Mouse (Mus musculus) liver (tissue): ENCODE results near the gene Zfp958.
"Not testable (repeated sequence)": the region's sequence is repeated elsewhere in the genome, so short reads cannot be mapped to it uniquely, and the experiment has no call there.

Source experiments
- DNase-seq: peaks from one replicate; pipeline ENCODE4 v3.0.0-alpha.2; 2020; ENCODE audit warnings: mixed read lengths

Gene Zfp958

GRCm38 (mm10) chr8:4612932-4613853, at the start of gene Zfp958:
Zfp958 (plus strand) TSS chr8:4613167.
- DNase-seq = peak; percentile 90

GRCm38 (mm10) chr8:4581986-4582385, 31.0 kb upstream of the Zfp958 start:
- DNase-seq = no peak

- no peak for DNase-seq
Observed at GRCm38 (mm10) chr8:4582754-4583178, 30.2 kb upstream of the Zfp958 start.

DNA sequence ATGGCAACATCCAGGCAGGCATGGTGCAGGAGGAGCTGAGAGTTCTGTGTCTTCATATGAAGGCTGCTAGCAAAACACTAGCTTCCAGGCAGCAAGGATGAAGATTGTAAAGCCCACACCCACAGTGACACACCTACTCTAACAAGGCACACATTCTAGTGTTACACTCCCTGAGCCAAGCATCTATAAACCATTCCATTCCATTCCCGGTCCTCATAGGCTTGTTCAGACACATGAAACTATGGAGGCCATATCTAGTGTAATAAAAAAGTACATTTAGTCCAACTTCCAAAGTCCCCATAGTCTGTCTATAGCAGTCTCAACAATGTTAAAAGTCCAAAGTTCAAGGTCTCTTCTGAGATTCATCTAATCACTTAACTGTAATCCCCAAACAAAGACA, 28.3 kb upstream of the Zfp958 start:
- DNase-seq = no peak

GRCm38 (mm10) chr8:4586356-4586755, 26.6 kb upstream of the Zfp958 start:
- DNase-seq = no peak

DNA sequence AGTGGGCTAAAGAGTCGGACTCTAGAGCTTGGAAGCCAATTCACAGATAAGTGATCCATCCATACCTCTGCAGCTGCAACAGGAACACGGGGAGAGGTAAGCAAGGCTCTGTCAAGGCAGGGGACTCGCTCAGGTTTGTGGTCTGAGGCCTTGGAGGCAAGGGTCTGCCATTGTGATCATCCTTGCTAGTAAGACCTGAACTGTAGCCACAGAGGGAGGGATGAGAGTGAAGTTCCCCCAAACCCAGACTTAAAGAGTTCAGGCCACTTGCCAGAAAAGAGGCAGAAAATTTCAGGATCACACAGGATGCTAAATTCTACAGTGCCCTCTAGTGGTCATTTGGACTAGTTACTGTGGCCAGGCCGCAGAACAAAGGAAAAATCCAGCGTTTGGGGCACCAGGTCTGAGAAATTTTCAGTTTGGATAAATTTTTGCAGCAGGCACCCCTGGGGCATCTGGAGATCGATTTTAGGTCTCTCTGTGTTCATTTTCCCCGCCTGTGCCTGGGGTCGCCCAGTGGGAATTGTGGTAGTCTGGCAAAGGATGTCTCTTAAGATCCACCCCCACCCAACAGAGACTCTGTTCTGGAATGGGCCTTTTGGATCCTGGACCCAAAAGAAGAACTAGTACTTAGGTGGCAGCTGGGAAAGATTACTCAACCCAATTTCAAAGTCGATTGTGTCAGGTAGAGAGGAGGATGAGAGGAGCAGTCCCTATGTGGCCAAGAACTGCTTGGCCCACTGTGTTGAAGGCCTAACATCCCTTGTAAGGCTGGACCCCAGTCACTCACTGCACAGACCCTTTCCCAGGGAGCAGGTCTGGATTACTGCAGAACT, 24.6 kb upstream of the Zfp958 start:
- DNase-seq = no peak

DNA sequence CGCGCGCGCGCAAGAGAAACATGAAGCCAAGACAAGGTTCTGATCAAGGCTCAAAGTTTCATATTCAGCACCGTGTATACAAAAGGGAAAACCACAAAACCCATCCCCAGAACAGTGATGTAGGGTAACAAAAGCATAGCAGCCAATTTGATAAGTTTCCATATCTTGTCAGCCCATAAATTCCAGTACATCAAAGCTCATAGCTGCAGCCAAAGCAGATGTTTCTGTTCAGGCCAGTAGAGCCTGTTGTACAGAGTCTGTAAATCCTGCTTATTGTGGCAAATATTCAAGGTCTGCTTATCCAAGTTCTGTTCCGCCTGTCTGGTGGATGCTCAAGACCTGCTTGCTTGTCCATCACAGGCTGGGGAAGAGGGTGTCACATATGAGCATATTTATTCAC, 4.1 kb upstream of the Zfp958 start:
- DNase-seq = no peak

DNA sequence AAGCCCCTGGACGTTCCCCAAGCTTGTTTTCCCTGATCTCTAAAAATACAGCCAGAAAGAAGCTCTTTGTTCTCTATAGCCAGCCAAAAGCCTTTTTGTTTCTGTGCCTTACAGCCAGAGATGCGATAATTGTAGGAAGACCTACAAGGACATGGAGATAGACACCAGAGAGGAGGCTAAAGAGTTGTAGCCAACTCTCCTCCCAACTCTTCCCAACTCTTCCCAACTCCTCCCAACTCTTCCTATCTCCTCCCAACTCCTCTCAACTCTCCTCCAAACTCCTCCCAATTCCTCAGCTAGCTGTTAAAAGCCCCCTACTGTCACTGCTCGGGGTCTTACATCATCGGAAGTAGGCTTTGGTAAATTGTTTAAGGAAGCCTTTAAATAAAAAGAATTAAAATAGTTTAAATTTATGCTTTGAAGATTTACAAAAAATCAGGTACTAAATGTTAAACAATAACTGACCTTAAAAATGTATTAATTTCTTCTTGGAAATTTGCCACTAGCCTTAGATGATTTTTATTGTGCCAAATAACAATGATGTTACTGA, 1.3 kb upstream of the Zfp958 start:
- not testable (repeated sequence) for DNase-seq

- DNase-seq = no peak
Observed at GRCm38 (mm10) chr8:4627349-4627748, 14.4 kb downstream of the Zfp958 start.

DNA sequence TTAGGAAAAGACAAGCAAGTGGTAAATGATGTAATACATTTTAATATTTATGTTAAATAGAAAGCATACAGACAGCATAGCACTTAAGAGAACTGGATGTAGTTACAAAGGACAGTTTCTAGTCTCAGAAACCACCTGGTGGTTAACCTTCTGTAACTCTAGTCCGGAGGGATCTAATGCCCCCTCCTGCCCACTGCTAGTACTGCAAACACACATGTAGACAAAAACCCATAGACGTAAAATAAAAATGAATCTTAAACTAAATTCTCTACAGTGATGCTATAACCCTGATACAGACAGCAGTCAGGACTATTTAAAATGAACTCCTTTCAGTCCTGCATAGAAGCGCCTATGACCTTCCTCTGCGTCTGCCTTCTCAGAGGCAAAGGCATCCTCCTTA, 24.1 kb downstream of the Zfp958 start:
- no peak for DNase-seq

DNA sequence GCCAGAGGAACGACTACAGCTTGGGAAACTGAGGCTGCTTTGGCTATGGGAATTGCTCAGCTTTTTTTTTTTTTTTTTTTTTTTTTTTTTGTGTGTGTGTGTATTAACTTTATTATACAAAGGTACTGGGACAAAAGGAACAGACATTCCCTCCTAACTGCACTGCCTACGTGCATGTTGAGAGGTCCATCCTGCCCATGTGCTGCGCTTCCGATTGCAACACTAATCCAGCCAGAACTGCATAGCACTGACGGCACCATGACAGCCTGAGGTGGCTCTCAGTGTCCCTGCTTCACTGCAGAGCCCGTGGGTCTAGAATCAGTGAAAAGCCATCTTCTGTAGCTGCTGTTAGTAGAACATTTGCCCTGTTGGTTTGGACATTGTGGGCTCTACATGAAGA, 30.0 kb downstream of the Zfp958 start:
- not testable (repeated sequence) for DNase-seq

DNA sequence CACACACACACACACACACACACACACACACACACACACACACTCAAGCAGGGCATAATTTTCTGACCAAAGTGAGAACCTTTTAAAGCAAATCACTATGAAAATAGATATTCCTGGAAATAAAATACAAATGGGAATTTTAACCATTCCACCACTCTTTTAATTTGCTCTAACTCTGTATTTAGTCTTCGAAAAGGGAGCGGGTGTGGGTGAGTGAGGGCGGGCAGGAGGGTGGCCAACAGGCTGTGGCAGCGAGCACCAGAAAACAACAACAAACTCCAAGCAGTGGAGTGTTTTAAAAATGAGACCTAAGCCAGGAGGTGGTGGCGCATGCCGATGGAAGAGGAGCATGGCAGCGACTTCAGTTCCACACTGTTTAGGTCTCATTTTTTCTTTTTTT, 43.6 kb downstream of the Zfp958 start:
- peak; percentile 53 for DNase-seq

- no peak for DNase-seq
Observed at GRCm38 (mm10) chr8:4675191-4676003, 62.4 kb downstream of the Zfp958 start.

GRCm38 (mm10) chr8:4676586-4676985, 63.6 kb downstream of the Zfp958 start:
- no peak for DNase-seq

GRCm38 (mm10) chr8:4677265-4678217, 64.6 kb downstream of the Zfp958 start:
- peak; percentile 94 for DNase-seq

DNA sequence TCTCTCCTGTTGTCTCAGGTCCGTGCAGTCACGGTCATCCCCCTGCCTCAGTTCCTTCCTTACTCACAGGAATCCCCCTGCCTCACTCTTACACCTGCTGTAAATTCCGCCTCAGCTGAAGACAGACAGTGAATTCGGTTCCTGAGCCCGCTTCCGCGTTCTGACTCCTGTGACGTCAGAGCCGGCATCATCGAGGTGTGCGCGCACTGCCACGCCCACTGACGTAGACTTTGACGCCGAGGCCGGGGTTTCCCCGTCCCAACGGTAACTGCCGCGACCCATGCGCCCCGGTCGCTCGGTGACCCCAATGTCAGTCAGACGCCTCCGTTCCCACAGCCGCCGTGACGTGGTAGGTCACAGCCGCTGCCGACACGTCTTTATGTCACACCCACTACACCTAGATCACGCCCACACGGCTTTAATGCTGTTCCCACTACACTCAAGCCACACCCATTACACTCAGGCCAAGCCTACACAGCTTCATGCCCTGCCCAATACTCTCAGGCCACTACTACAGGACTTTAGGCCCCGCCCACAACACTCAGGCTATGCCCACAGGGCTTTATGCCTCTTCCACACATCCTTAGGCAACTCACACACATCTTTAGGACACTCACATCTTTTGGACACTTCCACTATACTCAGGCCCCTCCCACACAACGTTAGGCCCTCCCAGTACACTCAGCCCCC, 65.4 kb downstream of the Zfp958 start:
- DNase-seq = peak; percentile 84

DNA sequence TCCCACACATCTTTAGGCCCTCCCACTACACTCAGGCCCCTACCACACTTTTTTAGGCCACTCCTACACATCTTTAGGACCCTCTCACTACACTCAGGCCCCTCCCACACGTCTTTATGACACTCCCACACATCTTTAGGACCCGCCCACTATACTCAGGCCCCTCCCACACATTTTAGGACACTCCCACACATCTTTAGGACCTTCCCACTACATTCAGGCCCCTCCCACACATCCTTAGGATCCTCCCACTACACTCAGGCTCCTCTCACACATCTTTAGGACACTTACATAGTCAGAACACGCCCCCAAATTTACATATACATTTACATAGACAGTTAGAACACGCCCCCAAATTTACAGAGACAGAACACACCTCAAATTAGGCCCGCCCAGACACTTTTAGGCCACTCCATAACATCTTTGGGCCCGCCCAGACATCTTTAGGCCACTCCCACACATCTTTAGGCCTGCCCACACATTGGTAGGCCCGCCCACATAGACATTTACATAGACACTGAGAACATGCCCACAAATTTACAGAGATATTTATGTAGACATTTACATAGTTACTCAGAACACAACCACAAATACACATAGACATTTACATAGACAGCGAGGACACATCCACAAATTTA, 66.1 kb downstream of the Zfp958 start:
- no peak for DNase-seq

- no peak for DNase-seq
Observed at GRCm38 (mm10) chr8:4679796-4680195, 66.8 kb downstream of the Zfp958 start.
